Mouse (Mus musculus) frontal cortex, postnatal 25 days (tissue): ENCODE measurements around the gene Prrt3.

ENCODE experiments used
- DNase-seq, 2 experiments: peaks; one replicate each; pipeline ENCODE4 v3.0.0; 2022; ENCODE audit warnings: low spot score in 2 of 2

Gene Prrt3

DNA sequence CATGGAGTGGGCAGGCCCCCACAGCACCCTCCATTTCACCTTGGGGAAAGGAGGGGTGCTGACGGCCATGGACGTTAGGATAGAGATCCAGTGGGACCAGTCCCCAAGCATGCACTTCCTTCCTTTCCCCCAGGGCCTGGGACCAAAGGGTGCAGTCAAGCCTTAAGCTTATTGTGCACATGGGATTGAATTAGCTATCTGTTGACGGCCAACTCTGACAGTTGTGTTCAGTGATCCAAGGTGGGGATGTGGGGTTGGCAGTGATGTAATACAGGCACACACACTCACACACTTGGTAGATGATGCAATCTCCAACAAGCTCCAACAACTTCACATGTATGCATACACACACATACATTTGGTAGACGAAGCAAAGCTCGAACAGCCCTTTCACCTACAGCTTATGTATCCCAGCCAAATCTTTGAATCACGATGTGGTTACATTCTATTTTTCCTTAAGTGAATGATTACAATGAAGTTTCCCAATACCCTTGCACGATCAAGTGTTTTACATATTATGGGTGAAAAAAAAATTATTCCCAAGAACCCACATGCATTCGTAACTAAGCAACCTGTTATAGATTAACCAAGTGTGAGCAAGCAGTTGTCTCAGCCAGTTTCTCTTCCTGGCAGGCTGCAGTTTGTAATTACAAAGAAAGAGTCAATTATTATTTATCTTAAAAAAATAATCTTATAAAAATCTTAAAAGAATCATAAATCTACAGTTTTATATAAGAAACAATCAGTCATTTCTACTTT is 57.3 kb downstream of the Prrt3 start:
- no peak for DNase-seq
